13 mouse cellular contexts compared by ENCODE assay signal in genomic region chr15:98988787-98989186, GRCm38 (mm10). TPM values are rescaled to one million over a fixed set of nuclear protein-coding genes. Genes with fewer than 3 reads are reported as not detected.
DNase-seq lines count a peak whose midpoint lies in the region; ATAC-seq lines count a peak whose summit lies in the region.
"Had no signal": no experiment of that assay in that cellular context is flagged by ENCODE, and none has a peak within 500 bp of the region (broad histone marks: within the 10 kb centered on the region; RNA-seq: fewer than 3 reads in every experiment).

No protein-coding gene starts in this region.

- no peaks in the 10 kb centered on the region; the same call in 1 of the 2 replicates for H3K36me3 ChIP-seq in neural tube, embryonic 11.5 days (ENCODE audit: control insufficient read depth, insufficient read depth, low read length)
- no peaks in the 10 kb centered on the region for H3K36me3 ChIP-seq in forebrain, embryonic 15.5 days
- H3K36me3 ChIP-seq in midbrain, embryonic 12.5 days: no peaks in the 10 kb centered on the region
- no peaks in the 10 kb centered on the region for H3K36me3 ChIP-seq in kidney, embryonic 14.5 days (ENCODE audit: control insufficient read depth, insufficient read depth, low read length)
- H3K36me3 ChIP-seq: liver, embryonic 15.5 days had no signal

- H3K4me2 ChIP-seq in neural tube, embryonic 11.5 days (ENCODE audit: low read depth): peak overlapping the region; percentile 57; the same call in 1 of the 2 replicates
- peak overlapping the region; percentile 56 for H3K4me2 ChIP-seq in forebrain, embryonic 15.5 days (replicated peaks)
- peak overlapping the region; percentile 57 for H3K4me2 ChIP-seq in midbrain, embryonic 12.5 days (replicated peaks)
- H3K4me2 ChIP-seq in kidney, embryonic 14.5 days (replicated peaks; ENCODE audit: low read depth, low read length): no peak overlapping the region
- H3K4me2 ChIP-seq: liver, embryonic 15.5 days had no signal

- 81% methylated on average over 3 of the region's 3 CpGs for WGBS in neural tube, embryonic 11.5 days
- 52% methylated on average over 3 of the region's 3 CpGs for WGBS in forebrain, embryonic 15.5 days
- 41% methylated on average over 3 of the region's 3 CpGs for WGBS in midbrain, embryonic 12.5 days
- 71% methylated on average over 3 of the region's 3 CpGs for WGBS in kidney, embryonic 14.5 days

- DNase-seq in neural tube, embryonic 11.5 days (ENCODE audit: low spot score): no peak
- DNase-seq in neural tube, embryonic 10.5 days (ENCODE audit: extremely low spot score, low spot score): no peak
- DNase-seq in kidney, postnatal 25 days: no peak
- no peak for DNase-seq in kidney, adult 18-20 months
- no peak for DNase-seq in kidney, postnatal 14 days
- DNase-seq: heart, adult 18-20 months; thymus, adult 2 months had no signal

- no peak overlapping the region for H3K9ac ChIP-seq in neural tube, embryonic 11.5 days (ENCODE audit: low read length)
- H3K9ac ChIP-seq in forebrain, embryonic 15.5 days (replicated peaks): no peak overlapping the region
- no peak overlapping the region; the same call in 1 of the 2 replicates for H3K9ac ChIP-seq in midbrain, embryonic 12.5 days (replicated peaks)
- no peak overlapping the region for H3K9ac ChIP-seq in kidney, embryonic 14.5 days (ENCODE audit: low read depth, low read length)
- H3K9ac ChIP-seq: liver, embryonic 15.5 days had no signal

- no peaks in the 10 kb centered on the region for H3K9me3 ChIP-seq in neural tube, embryonic 11.5 days (ENCODE audit: control insufficient read depth, low read length)
- H3K9me3 ChIP-seq in forebrain, embryonic 15.5 days: no peaks in the 10 kb centered on the region
- H3K9me3 ChIP-seq in midbrain, embryonic 12.5 days: no peaks in the 10 kb centered on the region
- no peaks in the 10 kb centered on the region for H3K9me3 ChIP-seq in kidney, embryonic 14.5 days (ENCODE audit: control insufficient read depth, low read length)
- H3K9me3 ChIP-seq: liver, embryonic 15.5 days had no signal

- H3K27ac ChIP-seq in neural tube, embryonic 11.5 days (ENCODE audit: low read depth, low read length): no peak overlapping the region
- peak overlapping the region; percentile 98 for H3K27ac ChIP-seq in forebrain, embryonic 15.5 days (replicated peaks)
- H3K27ac ChIP-seq in midbrain, embryonic 12.5 days (replicated peaks): peak overlapping the region; percentile 96
- H3K27ac ChIP-seq in kidney, embryonic 14.5 days (ENCODE audit: low read depth, low read length): no peak overlapping the region
- H3K27ac ChIP-seq: liver, embryonic 15.5 days had no signal

- no peaks in the 10 kb centered on the region for H3K27me3 ChIP-seq in neural tube, embryonic 11.5 days (ENCODE audit: control insufficient read depth, insufficient read depth, low read length)
- H3K27me3 ChIP-seq in forebrain, embryonic 15.5 days: no peaks in the 10 kb centered on the region
- H3K27me3 ChIP-seq in midbrain, embryonic 12.5 days: no peaks in the 10 kb centered on the region
- no peaks in the 10 kb centered on the region for H3K27me3 ChIP-seq in kidney, embryonic 14.5 days (ENCODE audit: control insufficient read depth, insufficient read depth, low read length)

- H3K4me1 ChIP-seq in neural tube, embryonic 11.5 days (ENCODE audit: control insufficient read depth, insufficient read depth, low read length): peaks cover 55% of the 10 kb centered on the region
- peaks cover 82% of the 10 kb centered on the region for H3K4me1 ChIP-seq in forebrain, embryonic 15.5 days
- H3K4me1 ChIP-seq in midbrain, embryonic 12.5 days: peaks cover 89% of the 10 kb centered on the region
- H3K4me1 ChIP-seq in kidney, embryonic 14.5 days (ENCODE audit: control insufficient read depth, insufficient read depth, low read length): peaks cover 11% of the 10 kb centered on the region

- no peak for ATAC-seq in neural tube, embryonic 11.5 days (ENCODE audit: insufficient read depth, low FRiP score, low TSS enrichment)
- ATAC-seq in forebrain, embryonic 15.5 days (replicated peaks): no peak
- ATAC-seq in midbrain, embryonic 12.5 days (ENCODE audit: low FRiP score, low read depth): no peak
- ATAC-seq in kidney, embryonic 14.5 days (ENCODE audit: low FRiP score, low TSS enrichment): no peak

- H3K4me3 ChIP-seq in neural tube, embryonic 11.5 days (ENCODE audit: low read depth, low read length): no peak overlapping the region
- no peak overlapping the region for H3K4me3 ChIP-seq in forebrain, embryonic 15.5 days
- no peak overlapping the region for H3K4me3 ChIP-seq in midbrain, embryonic 12.5 days
- no peak overlapping the region for H3K4me3 ChIP-seq in kidney, embryonic 14.5 days (ENCODE audit: low read length)
- H3K4me3 ChIP-seq: layer of hippocampus, adult 2 months; liver, embryonic 15.5 days had no signal

RNA-seq across cellular contexts. Expression of gene Tuba1a, which starts 35.3 kb away (rescaled TPM):
- 8,277 and 8,733 TPM in 2 replicates for polyA plus RNA-seq in neural tube, embryonic 11.5 days (2014; fragmentation: Nextera tagmentation; extraction: Ambion mirVana)
- 14,933 and 15,115 TPM in 2 replicates for polyA plus RNA-seq in forebrain, embryonic 15.5 days (2015; fragmentation: Nextera tagmentation; extraction: Ambion mirVana)
- 9,394 and 9,642 TPM in 2 replicates for polyA plus RNA-seq in midbrain, embryonic 12.5 days (2016; fragmentation: Nextera tagmentation; extraction: Ambion mirVana)
- polyA plus RNA-seq in kidney, embryonic 14.5 days (2014; fragmentation: Nextera tagmentation; extraction: Ambion mirVana): 891 and 921 TPM in 2 replicates

RNA-seq across cellular contexts. Expression of gene Gm49450, which starts 35.4 kb away (rescaled TPM):
- polyA plus RNA-seq in neural tube, embryonic 11.5 days (2014; fragmentation: Nextera tagmentation; extraction: Ambion mirVana): not detected in 2 replicates
- not detected in 2 replicates for polyA plus RNA-seq in forebrain, embryonic 15.5 days (2015; fragmentation: Nextera tagmentation; extraction: Ambion mirVana)
- not detected in 2 replicates for polyA plus RNA-seq in midbrain, embryonic 12.5 days (2016; fragmentation: Nextera tagmentation; extraction: Ambion mirVana)
- not detected in 2 replicates for polyA plus RNA-seq in kidney, embryonic 14.5 days (2014; fragmentation: Nextera tagmentation; extraction: Ambion mirVana)
- polyA plus RNA-seq: intestine, embryonic 14.5 days; liver, embryonic 15.5 days had no signal

RNA-seq across cellular contexts. Expression of gene Tuba1c, which starts 40.9 kb away (rescaled TPM):
- 109 and 112 TPM in 2 replicates for polyA plus RNA-seq in neural tube, embryonic 11.5 days (2014; fragmentation: Nextera tagmentation; extraction: Ambion mirVana)
- 45.7 and 53.5 TPM in 2 replicates for polyA plus RNA-seq in forebrain, embryonic 15.5 days (2015; fragmentation: Nextera tagmentation; extraction: Ambion mirVana)
- polyA plus RNA-seq in midbrain, embryonic 12.5 days (2016; fragmentation: Nextera tagmentation; extraction: Ambion mirVana): 73.7 and 79.3 TPM in 2 replicates
- 187 and 196 TPM in 2 replicates for polyA plus RNA-seq in kidney, embryonic 14.5 days (2014; fragmentation: Nextera tagmentation; extraction: Ambion mirVana)

RNA-seq across cellular contexts. Expression of gene Tuba1b, which starts 54.4 kb away (rescaled TPM):
- 1,967 and 2,051 TPM in 2 replicates for polyA plus RNA-seq in neural tube, embryonic 11.5 days (2014; fragmentation: Nextera tagmentation; extraction: Ambion mirVana)
- polyA plus RNA-seq in forebrain, embryonic 15.5 days (2015; fragmentation: Nextera tagmentation; extraction: Ambion mirVana): 1,138 and 1,204 TPM in 2 replicates
- polyA plus RNA-seq in midbrain, embryonic 12.5 days (2016; fragmentation: Nextera tagmentation; extraction: Ambion mirVana): 1,566 and 1,635 TPM in 2 replicates
- 1,971 and 2,088 TPM in 2 replicates for polyA plus RNA-seq in kidney, embryonic 14.5 days (2014; fragmentation: Nextera tagmentation; extraction: Ambion mirVana)

Comparison
In these comparisons a context has a peak if more than half of its experiments do, and no peak if none do; other contexts are left out.
1. H3K27ac ChIP-seq: peak in forebrain, embryonic 15.5 days (single experiment) and midbrain, embryonic 12.5 days (single experiment); none in neural tube, embryonic 11.5 days (single experiment) and kidney, embryonic 14.5 days (single experiment).